Mouse (Mus musculus) C2C12 (cell line): ENCODE results near the gene Klhl2. TPM values are rescaled to one million over a fixed set of nuclear protein-coding genes. Genes with fewer than 3 reads are reported as not detected.

ENCODE experiments used
- H3K27me3 ChIP-seq: one replicate; pipeline ENCODE4 v1.6.1; 2011; ENCODE audit not compliant: control insufficient read depth, insufficient read depth, insufficient read length
- H3K36me3 ChIP-seq: one replicate; pipeline ENCODE4 v1.6.1; 2011; ENCODE audit not compliant: control insufficient read depth, insufficient read depth
- H3K4me3 ChIP-seq: one replicate; pipeline ENCODE4 v1.5.1; 2011; ENCODE audit warnings: mild to moderate bottlenecking, control low read depth; ENCODE audit not compliant: poor library complexity, insufficient read depth, severe bottlenecking
- H3K79me2 ChIP-seq: one replicate; pipeline ENCODE4 v1.6.1; 2011; ENCODE audit not compliant: control insufficient read depth, insufficient read depth
- H3K79me3 ChIP-seq: one replicate; pipeline ENCODE4 v1.6.1; 2011; ENCODE audit warnings: low read depth, control low read depth
- H3ac ChIP-seq: one replicate; pipeline ENCODE3; 2011; ENCODE audit warnings: low read depth; ENCODE audit not compliant: control insufficient read depth, insufficient read length
- CEBPB ChIP-seq: IDR thresholded peaks from one replicate; pipeline ENCODE4 v1.6.1; 2011; ENCODE audit warnings: low read depth, mild to moderate bottlenecking, control low read depth, moderate library complexity
- CTCF ChIP-seq: IDR thresholded peaks from one replicate; pipeline ENCODE4 v1.5.1; 2011; ENCODE audit not compliant: control insufficient read depth, insufficient read depth, insufficient read length
- FOSL1 ChIP-seq: IDR thresholded peaks from one replicate; pipeline ENCODE4 v1.8.0; 2011; ENCODE audit warnings: mild to moderate bottlenecking, low read length; ENCODE audit not compliant: poor library complexity, insufficient read depth, severe bottlenecking
- MAX ChIP-seq: IDR thresholded peaks from one replicate; pipeline ENCODE4 v1.6.1; 2011; ENCODE audit warnings: mild to moderate bottlenecking, control low read depth
- MYOD1 ChIP-seq: IDR thresholded peaks from one replicate; pipeline ENCODE4 v1.6.1; 2011; ENCODE audit warnings: low read depth; ENCODE audit not compliant: control insufficient read depth, insufficient read length
- MYOG ChIP-seq: IDR thresholded peaks from one replicate; pipeline ENCODE4 v1.6.1; 2011; ENCODE audit not compliant: control insufficient read depth, insufficient read length; ENCODE audit errors: extremely low read depth
- USF1 ChIP-seq: IDR thresholded peaks from one replicate; pipeline ENCODE4 v1.6.1; 2011; ENCODE audit warnings: low read depth, mild to moderate bottlenecking, control low read depth, moderate library complexity
- polyA plus RNA-seq: library from polyadenylated mRNA; unstranded; fragments of >200 nt; fragmentation: generic; extraction: Trizol; gene quantifications from one replicate; pipeline ENCODE4 v1.2.1, GENCODE M21; 2012; ENCODE audit warnings: missing spikeins

Gene Klhl2
- polyA plus RNA-seq, 1 experiment: 12.1 TPM

DNA sequence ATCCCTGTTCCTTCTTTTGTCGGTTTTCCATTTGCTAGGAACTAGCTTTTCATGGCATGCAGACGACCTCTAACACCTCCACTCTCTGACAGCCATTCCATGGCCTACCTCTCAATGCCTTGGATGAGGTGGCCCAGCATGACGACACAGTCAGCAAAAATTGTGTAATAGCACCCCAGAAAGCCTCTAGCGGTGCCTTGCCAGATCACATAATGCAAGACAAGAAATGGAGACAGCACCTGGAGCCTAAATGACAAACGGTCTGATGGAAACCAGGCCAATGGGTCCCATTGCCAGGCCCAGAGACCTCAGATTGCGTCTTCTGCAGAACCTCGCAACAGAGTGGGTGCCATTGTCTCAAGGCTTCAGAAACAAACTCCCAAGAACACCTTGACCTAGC, 137.3 kb downstream of the Klhl2 start:
- peaks cover 17% of the 10 kb centered on the region for H3K36me3 ChIP-seq
- H3K27me3 ChIP-seq: no peaks in the 10 kb centered on the region
- no peak for TF ChIP-seq USF1
- TF ChIP-seq CEBPB: no peak
- no peak for TF ChIP-seq FOSL1

DNA sequence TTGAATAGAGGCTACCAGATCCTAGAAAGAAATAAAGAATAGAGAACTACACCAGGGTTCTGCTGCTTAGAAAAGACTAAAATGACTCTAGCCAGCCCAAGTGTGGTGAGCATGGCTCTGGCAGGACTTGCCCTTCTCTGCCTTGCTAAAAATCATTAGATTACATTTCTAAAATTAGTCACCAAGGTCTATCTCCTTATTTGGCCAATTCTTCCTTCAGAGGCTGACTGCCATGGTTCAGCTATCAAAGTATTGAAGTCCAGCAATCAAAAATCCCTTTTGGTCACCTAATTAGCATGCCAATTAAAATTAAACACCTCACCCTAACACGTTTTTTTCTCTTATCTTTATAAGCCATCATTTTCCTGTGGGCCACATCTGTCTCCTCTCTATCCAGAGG, 138.3 kb downstream of the Klhl2 start:
- Histone ChIP-seq H3K79me2 (no peaks in the 10 kb centered on the region), H3K27me3 (no peaks in the 10 kb centered on the region), H3K79me3 (no peaks in the 10 kb centered on the region), H3K36me3 (peaks cover 8% of the 10 kb centered on the region), H3K4me3 (no peak overlapping the region), H3ac (no peak overlapping the region)
- TF ChIP-seq CEBPB (no peak), MYOD1 (no peak), MYOG (no peak), MAX (no peak), USF1 (no peak), FOSL1 (no peak), CTCF (no peak)

More for the DNA sequence above, 137.3 kb downstream of the Klhl2 start:
- Histone ChIP-seq H3ac (no peak overlapping the region), H3K4me3 (no peak overlapping the region), H3K79me3 (no peaks in the 10 kb centered on the region), H3K79me2 (no peaks in the 10 kb centered on the region)

DNA sequence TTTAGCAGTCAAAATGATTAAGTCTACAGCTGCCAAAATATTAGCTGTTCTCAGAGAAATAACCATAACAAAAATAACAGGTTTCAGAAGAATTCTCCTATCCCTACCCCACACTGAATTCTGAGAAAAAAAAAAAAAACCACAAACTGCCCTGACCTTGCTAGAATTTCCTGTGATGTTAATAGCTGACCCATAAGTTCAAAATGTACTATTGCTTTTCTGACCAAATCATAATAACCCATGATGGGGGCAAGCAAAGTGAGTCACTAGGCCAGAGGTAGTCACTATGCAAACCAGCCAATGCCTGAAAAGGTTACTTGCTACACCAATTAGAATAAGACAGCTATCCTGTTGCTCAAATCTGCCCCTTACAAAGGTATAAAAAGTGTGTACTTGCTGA, 142.3 kb downstream of the Klhl2 start:
- Histone ChIP-seq H3K36me3 (no peaks in the 10 kb centered on the region), H3K4me3 (no peak overlapping the region), H3K79me3 (no peaks in the 10 kb centered on the region), H3K27me3 (no peaks in the 10 kb centered on the region), H3ac (no peak overlapping the region), H3K79me2 (no peaks in the 10 kb centered on the region)
- no peak for TF ChIP-seq CEBPB

DNA sequence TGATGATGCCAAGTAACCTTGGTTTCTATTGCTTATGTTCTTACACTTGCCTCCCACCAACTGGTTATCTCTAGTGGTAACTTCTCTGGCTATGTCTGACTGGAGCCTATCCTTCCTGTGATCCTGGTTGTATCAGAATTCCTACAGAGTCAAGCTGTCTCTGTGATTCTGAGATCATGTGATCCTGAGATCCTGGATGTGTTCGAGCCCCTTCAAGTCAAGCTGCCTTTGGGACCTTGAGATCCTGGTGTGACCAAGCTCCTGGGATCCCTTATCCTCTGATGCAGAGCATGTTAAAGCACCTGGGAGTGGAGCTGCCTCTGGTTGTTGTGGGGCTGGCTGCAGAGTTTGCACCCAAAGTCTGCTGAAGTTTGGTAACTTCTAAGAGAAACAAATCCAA, 146.6 kb downstream of the Klhl2 start:
- Histone ChIP-seq H3K79me2 (no peaks in the 10 kb centered on the region), H3K27me3 (no peaks in the 10 kb centered on the region), H3K4me3 (no peak overlapping the region), H3K79me3 (no peaks in the 10 kb centered on the region), H3ac (no peak overlapping the region), H3K36me3 (no peaks in the 10 kb centered on the region)
- TF ChIP-seq MYOG (no peak), CTCF (no peak), USF1 (no peak), FOSL1 (no peak)

DNA sequence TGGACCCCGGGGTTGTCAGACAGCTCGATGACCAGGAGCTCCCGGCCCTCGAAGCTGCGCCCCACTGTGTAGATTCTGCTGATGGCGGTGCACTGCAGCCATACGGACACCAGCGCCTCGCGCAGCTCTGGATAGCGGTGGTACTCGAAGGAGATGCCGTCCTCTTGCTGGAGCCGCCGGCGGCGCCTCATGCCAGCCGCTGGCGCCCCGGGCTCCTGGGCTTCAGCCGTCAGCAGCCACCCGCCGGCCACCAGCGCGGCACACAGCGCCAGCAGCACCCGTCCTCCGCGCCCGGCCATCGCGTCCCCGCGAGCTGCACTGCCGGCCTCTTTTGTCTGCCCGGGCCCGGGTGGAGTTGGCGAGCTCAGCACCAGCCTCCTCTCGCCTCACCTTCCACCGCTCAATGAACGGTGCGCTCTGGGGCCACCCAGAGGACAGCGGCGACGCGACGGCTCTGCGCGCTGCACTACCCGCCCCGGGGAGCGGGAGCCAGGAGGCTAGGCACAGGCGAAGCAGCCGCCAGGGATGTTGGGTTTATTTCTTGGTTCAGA, 157.1 kb downstream of the Klhl2 start, which contains the start of gene Cpe:
Cpe (minus strand) TSS at position 404 of the 551 bp plus-strand sequence.
- Histone ChIP-seq H3ac (peak within 1 kb of the TSS; percentile 94), H3K27me3 (no peaks in the 10 kb centered on the region), H3K79me3 (peaks cover 20% of the 10 kb centered on the region), H3K4me3 (peak within 1 kb of the TSS; percentile 45), H3K79me2 (peaks cover 46% of the 10 kb centered on the region), H3K36me3 (peaks cover 4% of the 10 kb centered on the region)
- TF ChIP-seq CEBPB (no peak), USF1 (no peak), MAX (no peak), FOSL1 (no peak), CTCF (peak; percentile 95), MYOD1 (no peak)

DNA sequence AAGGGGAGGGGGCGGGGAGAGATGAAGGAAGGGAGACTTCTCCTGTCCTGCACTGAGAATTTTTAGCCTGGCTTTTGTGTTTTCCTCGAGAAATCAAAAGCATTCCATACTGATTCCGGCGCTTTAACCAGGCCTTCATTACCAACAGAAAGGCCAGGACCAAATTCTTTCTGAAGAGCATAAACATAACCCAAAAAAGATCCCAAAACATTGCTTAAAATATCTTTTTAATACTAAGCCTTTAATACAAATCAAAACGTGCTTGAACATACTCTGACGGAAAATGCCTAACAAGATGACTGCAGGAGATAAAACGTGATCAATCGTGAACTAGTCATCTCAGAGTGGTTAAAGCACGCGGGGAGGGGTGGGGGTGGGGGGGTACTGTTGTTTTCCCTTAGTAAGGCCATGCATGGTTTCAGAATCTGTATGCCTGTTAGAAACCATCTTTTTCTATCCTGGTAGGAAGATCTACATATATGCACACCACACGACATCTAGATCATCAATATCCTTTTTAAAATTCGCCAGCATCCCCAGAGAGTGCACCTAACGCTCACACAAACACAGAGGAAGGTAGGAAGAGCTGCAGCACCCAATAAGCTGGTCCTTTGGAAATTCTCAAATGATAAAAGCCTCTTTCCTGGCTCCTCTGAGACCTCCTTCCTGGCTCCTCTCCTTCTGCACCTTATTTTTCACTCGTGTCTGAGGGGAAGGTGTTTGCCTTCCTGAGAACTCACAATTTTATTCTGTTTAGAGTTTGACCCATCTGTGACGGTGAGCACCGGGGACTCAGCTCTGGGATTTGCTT, 158.0 kb downstream of the Klhl2 start:
- TF ChIP-seq MYOG (no peak), CEBPB (no peak), CTCF (no peak), MAX (no peak), MYOD1 (no peak), USF1 (no peak), FOSL1 (no peak)
- Histone ChIP-seq H3ac (peak overlapping the region; percentile 31), H3K27me3 (no peaks in the 10 kb centered on the region), H3K79me3 (peaks cover 25% of the 10 kb centered on the region), H3K36me3 (peaks cover 4% of the 10 kb centered on the region), H3K4me3 (peak overlapping the region; percentile 45), H3K79me2 (peaks cover 55% of the 10 kb centered on the region)
